Mouse (Mus musculus) limb, embryonic 10.5 days (tissue): ENCODE measurements around the gene Emcn. TPM values are rescaled to one million over a fixed set of nuclear protein-coding genes. Genes with fewer than 3 reads are reported as not detected.

Experiments
- DNase-seq: peaks from one replicate; pipeline ENCODE4 v3.0.0-alpha.2; 2017; ENCODE audit warnings: low spot score
- H3K27ac ChIP-seq: fragments of 300-500 bp; sonication (generic); 2 replicates; pipeline ENCODE4 v1.5.1; 2016; ENCODE audit warnings: mild to moderate bottlenecking
- H3K27me3 ChIP-seq: fragments of 300-500 bp; sonication (generic); 2 replicates; pipeline ENCODE4 v1.6.1; 2016; ENCODE audit warnings: low read depth, mild to moderate bottlenecking; ENCODE audit not compliant: poor library complexity, severe bottlenecking
- H3K36me3 ChIP-seq: fragments of 300-500 bp; sonication (generic); 2 replicates; pipeline ENCODE4 v1.6.1; 2016; ENCODE audit warnings: mild to moderate bottlenecking, moderate library complexity
- H3K4me1 ChIP-seq: fragments of 300-500 bp; sonication (generic); 2 replicates; pipeline ENCODE4 v1.6.1; 2016
- H3K4me3 ChIP-seq: fragments of 300-500 bp; sonication (generic); 2 replicates; pipeline ENCODE4 v1.5.1; 2016; ENCODE audit warnings: mild to moderate bottlenecking, moderate library complexity
- H3K9me3 ChIP-seq: fragments of 300-500 bp; sonication (generic); replicated peaks from 2 replicates; pipeline ENCODE4 v1.6.1; 2016; ENCODE audit warnings: mild to moderate bottlenecking
- WGBS: fragments of 180-500 bp; shearing (Covaris S2); methylation state at CpG from one replicate; pipeline ENCODE4 v1.1.7; 2016; 5-methylcytosine and 5-hydroxymethylcytosine counted together
- polyA plus RNA-seq: library from polyadenylated mRNA; unstranded; fragments of >200 nt; fragmentation: Nextera tagmentation; extraction: Ambion mirVana; gene quantifications from 2 replicates; pipeline ENCODE4 v1.2.1, GENCODE M21; 2016

The Emcn gene
- polyA plus RNA-seq, 1 experiment from 2014 or later, result 26.4 TPM

DNA sequence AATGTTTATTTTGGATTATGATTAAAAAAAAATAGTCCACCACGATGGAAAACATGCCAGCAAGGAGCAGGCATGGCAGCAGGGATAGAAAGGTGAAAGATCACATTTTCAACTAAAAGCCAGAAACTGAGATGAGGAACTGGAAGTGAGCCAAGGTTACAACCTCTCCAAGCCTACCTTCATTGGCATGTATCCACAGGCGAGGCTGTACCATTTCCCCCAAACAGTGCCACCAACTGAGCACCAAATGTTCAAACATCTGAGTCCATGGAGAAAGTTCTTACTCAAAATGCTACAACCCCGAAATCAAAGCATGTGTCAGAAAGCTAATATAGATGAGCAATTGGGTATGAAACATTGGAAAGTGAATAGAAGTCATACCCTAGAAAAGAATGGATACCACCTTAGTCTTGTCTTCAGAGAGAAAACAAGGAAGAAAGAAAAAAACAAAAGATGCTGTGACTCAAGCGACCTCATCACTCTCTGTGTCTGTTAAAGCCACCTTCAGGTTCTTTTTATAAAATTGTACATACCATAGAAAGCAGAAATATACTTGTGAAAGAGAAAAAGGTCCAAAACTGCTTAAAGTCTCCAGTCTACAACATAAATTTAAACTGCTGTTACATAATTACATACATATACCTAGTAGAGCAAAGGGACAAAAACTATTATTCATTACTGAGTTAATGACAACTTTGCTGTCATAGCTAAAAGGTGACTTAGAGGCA, 124.2 kb downstream of the Emcn start:
- WGBS, result 74% methylated on average over 4 of the region's 4 CpGs
- Histone ChIP-seq H3K27ac (no peak overlapping the region), H3K27me3 (no peaks in the 10 kb centered on the region), H3K9me3 (no peaks in the 10 kb centered on the region), H3K4me1 (no peaks in the 10 kb centered on the region), H3K36me3 (no peaks in the 10 kb centered on the region), H3K4me3 (no peak overlapping the region)
- DNase-seq, result no peak

DNA sequence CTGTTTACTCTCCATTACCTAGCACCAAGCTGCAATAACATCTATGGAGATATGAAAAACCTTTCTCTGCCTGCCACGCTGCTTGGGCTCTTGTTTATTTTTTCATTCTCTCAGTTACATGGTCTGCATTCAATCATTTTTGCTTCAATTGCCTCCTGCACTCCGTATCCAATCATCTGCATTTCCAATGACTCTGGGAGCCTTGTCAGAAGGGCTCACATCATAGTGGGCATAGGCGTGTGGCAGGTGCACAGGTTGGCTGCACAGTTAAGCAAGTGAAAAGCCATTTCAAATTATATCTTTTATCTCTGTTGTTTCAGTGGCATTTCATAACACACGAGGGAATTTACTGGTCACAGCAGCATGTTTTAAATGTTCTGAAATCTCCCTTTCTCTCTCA, 125.1 kb downstream of the Emcn start:
- no peak for DNase-seq
- H3K27ac ChIP-seq, result no peak overlapping the region
- H3K4me1 ChIP-seq, result no peaks in the 10 kb centered on the region
- no peaks in the 10 kb centered on the region for H3K9me3 ChIP-seq
- H3K27me3 ChIP-seq, result no peaks in the 10 kb centered on the region
- WGBS, result 84% methylated on average over 4 of the region's 4 CpGs
- H3K4me3 ChIP-seq, result no peak overlapping the region
- H3K36me3 ChIP-seq, result no peaks in the 10 kb centered on the region

DNA sequence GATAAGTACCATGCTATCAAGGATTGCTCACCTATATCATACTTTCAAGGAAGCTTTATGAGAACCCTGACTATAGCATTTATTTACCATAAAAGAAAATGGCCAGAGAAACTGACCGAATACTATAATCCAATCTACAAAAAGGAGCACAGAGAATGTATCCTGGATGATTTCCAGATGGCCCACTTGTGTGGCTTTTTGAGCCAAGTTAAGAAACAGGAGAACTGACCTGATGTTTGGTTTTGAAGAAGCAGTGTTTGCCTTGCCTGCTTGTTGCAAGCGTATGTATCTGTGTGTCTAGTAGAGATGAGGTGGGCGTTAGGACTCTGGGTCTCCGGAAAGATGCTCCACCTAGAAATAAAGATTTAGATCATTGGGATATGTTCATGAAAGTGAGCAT, 125.9 kb downstream of the Emcn start:
- 92% methylated on average over 4 of the region's 4 CpGs for WGBS
- Histone ChIP-seq H3K36me3 (no peaks in the 10 kb centered on the region), H3K4me1 (no peaks in the 10 kb centered on the region), H3K4me3 (no peak overlapping the region), H3K9me3 (no peaks in the 10 kb centered on the region), H3K27ac (no peak overlapping the region), H3K27me3 (no peaks in the 10 kb centered on the region)
- DNase-seq, result no peak

DNA sequence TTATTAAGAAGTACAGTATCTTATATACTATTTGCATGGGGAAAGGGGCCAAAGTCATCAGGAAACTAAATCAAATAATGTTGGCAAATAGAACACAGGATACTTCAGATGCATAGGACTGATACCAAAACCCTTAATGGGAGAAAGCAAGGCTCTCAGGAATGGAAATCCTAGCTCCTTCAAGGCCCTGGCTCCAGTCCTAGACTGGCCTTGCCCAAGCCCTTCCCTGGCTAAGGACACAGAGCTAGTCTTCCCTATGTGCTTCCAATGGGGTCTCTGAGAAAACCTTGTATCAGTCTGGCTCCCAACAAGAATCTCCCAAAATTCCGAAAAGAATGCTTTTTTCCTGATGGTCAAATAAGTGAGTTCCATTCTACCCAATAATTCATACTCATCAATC, 126.5 kb downstream of the Emcn start:
- DNase-seq, result no peak
- Histone ChIP-seq H3K36me3 (no peaks in the 10 kb centered on the region), H3K27me3 (no peaks in the 10 kb centered on the region), H3K27ac (no peak overlapping the region), H3K4me3 (no peak overlapping the region), H3K4me1 (no peaks in the 10 kb centered on the region), H3K9me3 (no peaks in the 10 kb centered on the region)
- 88% methylated on average over 1 of the region's 1 CpGs for WGBS

DNA sequence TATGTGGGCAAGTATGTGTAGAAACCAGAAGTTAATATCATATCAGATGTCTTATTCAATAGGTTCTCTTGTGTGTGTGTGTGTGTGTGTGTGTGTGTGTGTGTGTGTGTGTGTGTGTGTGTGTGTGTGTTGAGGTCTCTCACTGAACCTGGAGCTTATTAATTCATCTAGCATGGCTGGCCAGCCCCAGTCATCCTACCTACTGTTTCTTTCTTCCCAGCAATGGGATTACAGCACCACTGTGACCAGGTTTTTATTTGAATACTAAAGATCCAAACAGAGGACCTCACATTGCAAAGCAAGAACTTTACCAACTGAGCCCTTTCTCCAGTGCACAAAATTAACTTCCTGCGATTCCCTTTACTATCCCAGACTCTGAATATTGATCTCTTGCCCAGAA, 131.3 kb downstream of the Emcn start:
- H3K27ac ChIP-seq, result no peak overlapping the region
- DNase-seq, result no peak
- no peak overlapping the region for H3K4me3 ChIP-seq
- H3K27me3 ChIP-seq, result no peaks in the 10 kb centered on the region
- WGBS, result 89% methylated on average over 1 of the region's 1 CpGs
- H3K9me3 ChIP-seq, result no peaks in the 10 kb centered on the region
- H3K4me1 ChIP-seq, result no peaks in the 10 kb centered on the region
- no peaks in the 10 kb centered on the region for H3K36me3 ChIP-seq

DNA sequence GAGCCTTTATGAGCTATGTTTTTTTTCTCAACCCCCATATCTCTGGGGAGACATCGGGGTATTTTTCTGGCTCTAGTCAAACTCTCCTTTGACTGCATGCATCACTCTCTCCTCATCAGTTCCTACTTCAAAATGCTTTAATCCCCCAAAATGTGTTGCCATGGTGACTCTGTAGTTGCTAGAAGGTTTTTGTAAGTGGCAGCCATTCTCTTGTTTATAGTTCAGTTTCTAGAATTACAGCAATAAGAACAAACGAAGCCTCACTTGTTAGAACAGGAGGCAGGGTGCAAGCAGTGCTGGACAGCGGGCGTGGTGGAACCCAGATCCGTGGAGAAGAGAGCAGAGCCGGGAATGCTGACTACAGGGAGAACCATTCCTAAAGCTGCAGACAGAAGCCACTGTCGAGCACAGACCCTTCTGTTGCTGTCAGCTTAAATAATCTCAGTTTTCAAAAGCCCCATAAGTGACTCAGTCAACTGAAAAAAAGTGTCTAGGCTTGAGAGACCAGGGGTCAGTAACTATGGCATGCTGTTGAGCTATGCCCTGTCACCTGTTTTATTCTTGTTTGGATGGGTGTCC, 139.0 kb downstream of the Emcn start:
- H3K4me3 ChIP-seq, result no peak overlapping the region
- no peaks in the 10 kb centered on the region for H3K9me3 ChIP-seq
- no peaks in the 10 kb centered on the region for H3K36me3 ChIP-seq
- no peaks in the 10 kb centered on the region for H3K4me1 ChIP-seq
- DNase-seq, result no peak
- no peak overlapping the region for H3K27ac ChIP-seq
- H3K27me3 ChIP-seq, result no peaks in the 10 kb centered on the region
- WGBS, result 74% methylated on average over 7 of the region's 7 CpGs

DNA sequence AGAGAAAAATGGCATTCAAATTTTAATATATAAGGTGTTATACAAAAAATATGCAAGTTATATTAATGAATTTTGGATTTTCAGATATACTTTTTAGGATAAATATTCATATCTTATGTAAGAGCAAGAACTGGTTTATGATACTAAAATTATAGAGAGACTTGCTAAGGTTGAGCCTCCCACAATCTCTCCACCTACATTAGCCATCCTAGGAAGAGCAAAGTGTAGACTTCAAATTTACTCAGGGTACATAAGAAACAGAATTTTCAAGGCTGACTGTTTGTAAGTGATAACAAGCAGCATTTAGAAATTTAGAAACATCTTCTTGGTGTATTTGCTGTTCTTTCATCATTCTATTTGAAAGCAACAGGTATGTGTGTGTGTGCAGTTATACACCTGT, 140.3 kb downstream of the Emcn start:
- H3K27me3 ChIP-seq, result no peaks in the 10 kb centered on the region
- H3K4me1 ChIP-seq, result no peaks in the 10 kb centered on the region
- no peak overlapping the region for H3K4me3 ChIP-seq
- H3K9me3 ChIP-seq, result no peaks in the 10 kb centered on the region
- H3K36me3 ChIP-seq, result no peaks in the 10 kb centered on the region
- no peak for DNase-seq
- no peak overlapping the region for H3K27ac ChIP-seq
